Mouse (Mus musculus): Measurements from ENCODE around the gene Iqcd. TPM values are rescaled to one million over a fixed set of nuclear protein-coding genes. Genes with fewer than 3 reads are reported as not detected.

The Iqcd gene
- under 1 TPM; 0.31 to 0.78 TPM for total RNA-seq (2023)

DNA sequence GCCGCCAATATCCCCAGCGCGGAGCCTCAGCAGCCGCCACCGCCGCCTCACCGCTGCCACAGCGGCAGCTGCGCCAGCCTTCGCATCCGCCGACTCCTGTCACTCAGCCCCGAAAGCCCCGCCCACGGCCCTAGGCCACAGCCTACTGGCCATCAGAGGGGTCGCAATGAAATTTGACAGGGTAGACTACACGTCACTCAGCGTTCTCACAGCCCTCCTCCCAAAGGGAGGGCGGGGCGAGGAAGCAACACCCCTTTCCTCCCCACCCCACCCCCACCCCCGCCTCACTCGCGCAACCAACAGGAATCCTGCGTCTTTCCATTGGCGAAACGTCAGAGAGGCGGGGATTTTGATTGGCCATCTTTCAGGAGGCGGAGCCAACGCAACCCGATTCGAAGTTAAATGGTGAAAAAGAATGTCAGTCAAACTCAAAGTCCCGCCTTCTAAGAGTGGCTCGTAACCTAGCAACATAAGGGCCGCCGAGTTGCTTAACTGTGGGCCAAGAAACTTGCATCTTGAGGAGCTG lies at the start of gene Iqcd, which contains the start of gene Tpcn1:
Iqcd (plus strand) TSS at position 448 of the 526 bp plus-strand sequence.
Tpcn1 (minus strand) TSS at position 105 of the 526 bp plus-strand sequence.

GRCm38 (mm10) chr5:120612442-120612821 lies 23.6 kb downstream of the Iqcd start, which contains the start of the genes Rita1 and Ddx54:
Gene Rita1 (minus strand): TSS chr5:120612589.
Gene Ddx54 (plus strand): TSS chr5:120612739.

GRCm38 (mm10) chr5:120634131-120634530 lies 45.3 kb downstream of the Iqcd start, which contains the start of gene Cfap73:
Gene Cfap73 (minus strand): TSS chr5:120634235.

DNA sequence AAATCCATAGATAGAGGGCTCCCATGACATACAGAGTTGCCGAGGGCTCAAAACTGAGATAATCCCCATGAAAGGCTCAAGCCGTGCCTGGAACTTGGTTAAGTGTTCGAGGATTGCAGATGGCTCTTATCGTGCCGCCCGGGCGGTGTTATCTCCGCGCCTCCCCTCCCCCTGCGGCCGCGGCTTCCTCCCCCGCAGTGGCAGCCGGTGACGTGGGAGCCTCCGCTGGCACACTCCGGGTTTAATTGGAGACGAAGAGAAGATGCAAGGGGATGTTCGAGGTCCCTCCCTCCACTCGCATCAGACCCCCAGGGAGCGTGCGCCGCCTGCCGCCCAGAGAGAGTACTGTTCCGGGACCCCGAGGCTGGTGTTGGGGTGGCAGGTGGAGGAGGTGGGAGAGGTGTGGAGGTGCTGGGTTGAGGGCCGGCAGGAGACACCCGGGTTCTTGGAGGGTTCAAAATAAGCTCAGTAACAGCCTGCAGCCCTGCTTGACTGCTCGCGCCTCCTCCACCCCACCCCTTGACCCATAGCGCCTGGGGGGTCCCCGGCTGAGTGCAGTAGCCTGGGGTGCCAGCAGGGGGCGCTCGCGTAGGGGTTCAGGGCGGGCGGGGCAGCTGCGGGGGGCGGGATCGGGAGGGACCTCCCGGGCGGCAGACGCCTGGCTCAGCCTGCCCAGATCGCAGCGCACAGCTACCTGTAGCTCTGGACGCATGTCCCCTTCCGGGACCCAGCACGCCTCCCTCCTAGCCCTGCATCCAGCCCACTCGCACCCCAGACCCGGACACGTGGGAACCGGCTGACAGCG lies 60.0 kb downstream of the Iqcd start, which contains the start of gene Rasal1:
Rasal1 (plus strand) TSS at position 244 of the 805 bp plus-strand sequence.

Other genes with a start within 250 kb of the Iqcd start
- not detected for gene Lhx5, start 157.3 kb upstream of the Iqcd start, total RNA-seq (2023)
- 1 to 10 TPM in 1 of 2 experiments, not detected in 1; 1.6 TPM for gene Sdsl, start 116.2 kb upstream of the Iqcd start, total RNA-seq (2023)
- gene Sds, start 112.5 kb upstream of the Iqcd start, total RNA-seq (2023), result not detected
- gene Plbd2, start 85.4 kb upstream of the Iqcd start, total RNA-seq (2023), result 10 to 100 TPM; 14.2 to 17.1 TPM
- 100 to 1,000 TPM in 1 of 2 experiments, 10 to 100 TPM in 1; 95.6 to 116 TPM for gene Slc8b1, start 77.8 kb upstream of the Iqcd start, total RNA-seq (2023)
- gene Tpcn1, start 343 bp upstream of the Iqcd start, total RNA-seq (2023), result 10 to 100 TPM; 40.3 to 44.9 TPM
- gene Rita1, start 23.6 kb downstream of the Iqcd start, total RNA-seq (2023), result 1 to 10 TPM; 2.2 to 2.5 TPM
- 10 to 100 TPM; 38.6 to 47.1 TPM for gene Ddx54, start 23.7 kb downstream of the Iqcd start, total RNA-seq (2023)
- not detected for gene Cfap73, start 45.2 kb downstream of the Iqcd start, total RNA-seq (2023)
- gene Rasal1, start 59.8 kb downstream of the Iqcd start, total RNA-seq (2023), result 1 to 10 TPM; 1.1 to 1.3 TPM
- 1 to 10 TPM in 1 of 2 experiments, under 1 TPM in 1; 0.49 to 1.1 TPM for gene Dtx1, start 122.9 kb downstream of the Iqcd start, total RNA-seq (2023)
- gene Oas2, start 160.8 kb downstream of the Iqcd start, total RNA-seq (2023), result 1 to 10 TPM; 3.2 to 7.8 TPM
- 10 to 100 TPM; 10.8 to 13.8 TPM for gene Oas3, start 188.6 kb downstream of the Iqcd start, total RNA-seq (2023)
- gene Oas1e, start 206.5 kb downstream of the Iqcd start, total RNA-seq (2023), result not detected
- gene Oas1c, start 223.5 kb downstream of the Iqcd start, total RNA-seq (2023), result 1 to 10 TPM; 2.9 to 3.0 TPM

Measured in neutrophil, adult 59 days (primary cell).